Mouse (Mus musculus) T-helper 17 cell (primary cell): ENCODE results near the gene Fbxw19.
"Not testable (repeated sequence)": the region's sequence is repeated elsewhere in the genome, so short reads cannot be mapped to it uniquely, and the experiment has no call there.

ENCODE experiments used
- in situ Hi-C, 2 experiments: fragments of 300-600 bp; cut with MboI, MseI; formaldehyde crosslinking; loops; 1 replicate in 1 of 2; 2 replicates in 1 of 2; pipeline ENCODE4 v1.15.1; 2025; ENCODE audit warnings: high pct_unique_total_duplicates in 2 of 2

The Fbxw19 gene

DNA sequence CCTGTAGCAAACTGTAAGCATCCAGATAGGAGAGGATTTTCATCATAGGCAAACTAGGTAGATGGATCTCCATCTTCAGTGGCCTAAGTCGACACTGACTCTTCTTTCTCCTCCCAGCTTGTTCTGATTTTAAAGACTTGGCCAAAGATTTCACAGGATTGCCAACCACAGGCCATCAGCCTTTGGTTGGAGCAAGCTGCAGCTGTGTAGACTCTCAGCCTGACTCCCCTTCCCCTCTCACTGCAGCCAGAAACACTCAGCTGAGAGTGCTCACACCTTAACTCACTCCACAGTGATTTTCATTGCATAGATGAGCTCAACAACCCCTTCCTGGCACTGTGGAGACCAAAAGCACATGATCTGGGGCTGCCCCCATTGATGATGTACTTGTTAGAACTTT lies at the start of gene Fbxw19:
Gene Fbxw19, minus strand, starts transcription at position 101 of the 400 bp plus-strand sequence.
- in situ Hi-C loops, result not testable (repeated sequence)

DNA sequence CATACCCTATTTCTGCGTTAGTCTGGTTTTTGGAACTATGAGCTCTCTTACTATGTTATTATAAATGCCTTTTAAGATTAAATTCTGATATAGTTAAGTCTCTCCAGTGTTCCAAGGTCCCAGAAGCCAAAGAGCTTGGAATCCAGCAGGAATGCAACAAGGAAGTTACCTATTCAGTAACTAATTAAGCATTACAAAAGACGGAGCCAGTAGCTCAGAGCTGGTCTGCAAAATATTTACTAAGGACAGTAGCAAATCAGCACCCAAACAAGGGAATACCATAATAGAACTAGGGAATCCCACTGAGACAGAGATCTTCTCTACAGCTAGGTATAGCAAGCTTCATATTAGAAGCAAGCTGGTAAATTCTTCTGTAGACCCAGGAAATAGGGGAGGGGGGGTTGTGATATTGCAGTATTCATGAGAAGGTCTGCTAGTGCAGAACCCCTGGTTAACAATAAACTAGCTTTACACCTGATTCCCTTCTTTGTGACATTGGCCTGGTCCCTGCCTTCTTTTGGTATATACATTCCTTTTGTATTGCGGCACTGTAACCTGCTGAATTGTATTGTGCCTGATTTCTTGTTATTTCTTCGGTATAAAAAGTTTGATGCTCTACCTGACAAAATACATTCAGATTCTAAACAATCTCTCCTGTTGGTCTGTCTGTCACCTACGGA lies 27.9 kb upstream of the Fbxw19 start:
- in situ Hi-C loops, result no loop called here

DNA sequence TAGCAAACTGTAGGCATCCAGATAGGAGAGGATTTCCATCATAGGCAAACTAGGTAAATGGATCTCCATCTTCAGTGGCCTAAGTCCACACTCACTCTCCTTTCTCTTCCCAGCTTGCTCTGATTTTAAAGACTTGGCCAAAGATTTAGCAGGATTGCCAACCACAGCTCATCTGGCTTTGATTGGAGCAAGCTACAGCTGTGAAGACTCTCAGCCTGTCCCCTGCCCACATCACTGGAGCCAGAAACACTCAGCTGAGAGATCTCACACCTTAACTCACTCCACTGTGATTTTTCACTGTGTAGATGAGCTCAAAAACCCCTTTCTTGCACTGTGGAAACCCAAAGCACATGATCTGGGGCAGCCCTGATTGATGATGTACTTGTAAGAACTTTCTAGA lies 46.6 kb downstream of the Fbxw19 start, which contains the start of gene Fbxw16:
Gene Fbxw16, minus strand, starts transcription at position 101 of the 400 bp plus-strand sequence.
- in situ Hi-C loops, result no loop called here

DNA sequence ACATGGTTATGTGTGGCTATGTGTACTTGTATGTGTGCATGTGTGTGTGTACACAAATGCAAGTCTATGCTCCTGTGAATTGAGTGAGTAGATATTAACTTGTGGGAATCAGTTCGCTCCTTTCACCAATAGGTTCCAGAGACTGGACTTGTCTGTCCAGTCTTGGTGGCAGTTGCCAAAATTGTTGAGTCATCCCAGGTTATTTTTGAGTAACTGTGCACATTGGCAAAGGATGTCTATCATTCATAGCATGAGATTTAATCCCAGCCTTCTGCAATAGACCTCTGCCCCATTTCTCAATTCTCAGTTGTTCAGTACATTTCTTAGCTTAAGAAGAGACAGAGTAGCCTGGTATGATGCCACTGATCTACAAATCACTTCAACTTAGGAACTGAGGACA lies 62.7 kb downstream of the Fbxw19 start:
- in situ Hi-C loops, result no loop called here
